Mouse (Mus musculus) heart, postnatal 4 days (tissue): ENCODE data around the gene Colq. TPM values are rescaled to one million over a fixed set of nuclear protein-coding genes. Genes with fewer than 3 reads are reported as not detected.

ENCODE experiments used
- DNase-seq: peaks from one replicate; pipeline ENCODE4 v3.0.0; 2021
- total RNA-seq, 2 experiments: library from RNA; stranded (reverse); gene quantifications; 2 replicates each; pipeline ENCODE4 v1.2.3; 2021

Colq gene
- total RNA-seq, 2 experiments from 2014 or later: 10.1 to 12.7 TPM

GRCm38 (mm10) chr14:31525040-31525810 lies 65.9 kb downstream of the Colq start:
- DNase-seq: no peak

- DNase-seq: peak; percentile 14
Measured at GRCm38 (mm10) chr14:31521318-31521717, 69.8 kb downstream of the Colq start.

GRCm38 (mm10) chr14:31519165-31519564 lies 72.0 kb downstream of the Colq start:
- DNase-seq: peak; percentile 39

- no peak for DNase-seq
Measured at GRCm38 (mm10) chr14:31515895-31516294, 75.2 kb downstream of the Colq start.

GRCm38 (mm10) chr14:31510322-31510721 lies 80.8 kb downstream of the Colq start:
- no peak for DNase-seq

- DNase-seq: peak; percentile 65
Measured at GRCm38 (mm10) chr14:31509911-31510310, 81.2 kb downstream of the Colq start.

- no peak for DNase-seq
Measured at GRCm38 (mm10) chr14:31506456-31506855, 84.7 kb downstream of the Colq start.

GRCm38 (mm10) chr14:31503406-31503805 lies 87.7 kb downstream of the Colq start:
- DNase-seq: no peak

GRCm38 (mm10) chr14:31499526-31499925 lies 91.6 kb downstream of the Colq start:
- no peak for DNase-seq

GRCm38 (mm10) chr14:31496241-31496646 lies 94.9 kb downstream of the Colq start:
- DNase-seq: no peak

GRCm38 (mm10) chr14:31495538-31495937 lies 95.6 kb downstream of the Colq start:
- DNase-seq: no peak

- DNase-seq: peak; percentile 91
Measured at GRCm38 (mm10) chr14:31494975-31495455, 96.1 kb downstream of the Colq start, which contains the start of gene Mettl6. Mettl6 (minus strand) TSS chr14:31495040.

- DNase-seq: peak; percentile 34
Measured at GRCm38 (mm10) chr14:31494349-31494974, 96.7 kb downstream of the Colq start, which contains the start of gene Eaf1. Eaf1 (plus strand) TSS chr14:31494399.

GRCm38 (mm10) chr14:31493901-31494300 lies 97.2 kb downstream of the Colq start:
- DNase-seq: no peak

GRCm38 (mm10) chr14:31488055-31488454 lies 103.1 kb downstream of the Colq start:
- no peak for DNase-seq

GRCm38 (mm10) chr14:31486465-31486864 lies 104.7 kb downstream of the Colq start:
- DNase-seq: no peak

GRCm38 (mm10) chr14:31482417-31482816 lies 108.7 kb downstream of the Colq start:
- no peak for DNase-seq

GRCm38 (mm10) chr14:31473297-31473696 lies 117.8 kb downstream of the Colq start:
- DNase-seq: no peak

Other genes starting within 250 kb of the Colq start
- gene Sh3bp5, start 155.3 kb downstream of the Colq start, total RNA-seq: 10 to 100 TPM; 78.7 to 80.1 TPM
- gene Eaf1, start 96.9 kb downstream of the Colq start, total RNA-seq: 10 to 100 TPM; 16.3 to 17.6 TPM
- gene Mettl6, start 96.3 kb downstream of the Colq start, total RNA-seq: 10 to 100 TPM; 16.5 to 16.9 TPM
- 1 to 10 TPM in 1 of 2 experiments, not detected in 1; 2.8 TPM for gene Gm49387, start 49.5 kb upstream of the Colq start, total RNA-seq
- 10 to 100 TPM; 13.0 to 14.7 TPM for gene Btd, start 49.7 kb upstream of the Colq start, total RNA-seq
- gene Hacl1, start 49.9 kb upstream of the Colq start, total RNA-seq: 10 to 100 TPM; 10.9 to 14.0 TPM
- gene Ankrd28, start 239.3 kb upstream of the Colq start, total RNA-seq: 10 to 100 TPM; 48.8 to 52.3 TPM